Mouse (Mus musculus) midbrain, embryonic 16.5 days (tissue): ENCODE measurements around the gene Dlst. TPM values are rescaled to one million over a fixed set of nuclear protein-coding genes. Genes with fewer than 3 reads are reported as not detected.

Experiments
- ATAC-seq: fragments of 200-750 bp; cut with Nextera tagmentation; 2 replicates; pipeline ENCODE4 v1.8.0; 2017; ENCODE audit warnings: moderate TSS enrichment
- H3K27ac ChIP-seq: fragments of 300-500 bp; sonication (generic); 2 replicates; pipeline ENCODE4 v1.5.1; 2014; ENCODE audit warnings: mild to moderate bottlenecking, low read length, mixed read lengths
- H3K27me3 ChIP-seq: fragments of 300-500 bp; sonication (generic); 2 replicates; pipeline ENCODE4 v1.6.1; 2014; ENCODE audit warnings: low read depth, low read length, mixed read lengths; ENCODE audit not compliant: control insufficient read depth, insufficient read depth
- H3K36me3 ChIP-seq: fragments of 300-500 bp; sonication (generic); 2 replicates; pipeline ENCODE4 v1.6.1; 2014; ENCODE audit warnings: mild to moderate bottlenecking, low read length, moderate library complexity, mixed read lengths; ENCODE audit not compliant: control insufficient read depth, insufficient read depth
- H3K4me1 ChIP-seq: fragments of 300-500 bp; sonication (generic); 2 replicates; pipeline ENCODE4 v1.6.1; 2014; ENCODE audit warnings: mild to moderate bottlenecking, low read length, mixed read lengths; ENCODE audit not compliant: control insufficient read depth, insufficient read depth
- H3K4me2 ChIP-seq: fragments of 300-500 bp; sonication (generic); 2 replicates; pipeline ENCODE4 v1.6.1; 2014; ENCODE audit warnings: mild to moderate bottlenecking, low read length, mixed read lengths
- H3K4me3 ChIP-seq: fragments of 300-500 bp; sonication (generic); 2 replicates; pipeline ENCODE4 v1.5.1; 2014; ENCODE audit warnings: low read depth, mild to moderate bottlenecking, low read length, moderate library complexity, mixed read lengths
- H3K9ac ChIP-seq: fragments of 300-500 bp; sonication (generic); 2 replicates; pipeline ENCODE4 v1.6.1; 2014; ENCODE audit warnings: low read depth, low read length, mixed read lengths
- H3K9me3 ChIP-seq: fragments of 300-500 bp; sonication (generic); replicated peaks from 2 replicates; pipeline ENCODE4 v1.6.1; 2014; ENCODE audit warnings: mild to moderate bottlenecking, low read length, mixed read lengths; ENCODE audit not compliant: control insufficient read depth, poor library complexity, severe bottlenecking
- WGBS: fragments of 180-500 bp; shearing (Covaris S2); extraction: QIAGEN DNeasy Blood & Tissue Kit; methylation state at CpG from one replicate; pipeline ENCODE4 v1.1.7; 2014; 5-methylcytosine and 5-hydroxymethylcytosine counted together
- polyA plus RNA-seq: library from polyadenylated mRNA; unstranded; fragments of >200 nt; fragmentation: Nextera tagmentation; extraction: Ambion mirVana; gene quantifications from 2 replicates; pipeline ENCODE4 v1.2.1, GENCODE M21; 2015

Dlst gene
- polyA plus RNA-seq, 1 experiment from 2014 or later = 104 TPM

DNA sequence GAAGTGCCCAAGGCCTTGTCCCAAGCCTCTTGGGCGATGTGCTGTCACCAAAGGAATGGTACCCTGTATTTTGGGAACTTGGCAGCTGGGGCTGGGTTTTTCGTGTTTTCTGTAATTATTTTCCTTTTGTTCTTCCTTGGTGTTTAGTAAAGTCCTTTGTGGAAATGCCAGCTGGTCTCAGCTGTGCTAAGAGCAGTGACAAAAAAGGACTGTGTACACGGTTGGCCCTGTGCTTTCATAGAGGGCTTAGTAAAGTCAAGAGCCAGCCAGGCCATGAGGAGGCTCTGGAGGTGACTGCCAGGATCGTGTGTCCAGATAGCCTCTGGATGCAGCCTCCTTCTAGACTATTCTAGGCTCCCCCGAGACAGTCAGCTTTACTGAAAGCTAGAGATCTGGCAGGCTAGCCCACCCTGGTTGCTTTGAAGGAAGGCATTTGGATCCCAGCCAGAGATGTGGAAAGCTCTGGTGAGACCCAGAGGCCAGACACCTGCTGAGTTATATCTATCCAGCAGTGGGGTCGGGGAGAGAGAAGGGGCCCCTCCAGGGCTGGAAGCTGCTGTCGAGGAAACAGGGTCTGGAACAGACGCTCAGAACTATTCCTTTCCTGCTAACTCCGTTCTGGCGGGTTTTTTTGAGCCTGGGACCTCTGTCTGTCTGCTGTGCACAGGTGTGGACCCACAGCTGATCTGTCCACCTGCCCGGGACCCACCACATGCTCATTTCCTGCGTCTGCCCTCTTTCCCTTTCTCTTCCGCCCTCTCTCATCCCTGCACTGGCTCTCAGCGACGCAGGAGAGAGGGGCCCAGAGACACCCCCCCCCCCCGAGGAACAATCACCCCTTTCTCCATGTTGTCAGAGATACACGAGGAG lies 71.1 kb downstream of the Dlst start:
- ATAC-seq = no peak
- 28% methylated on average over 17 of the region's 17 CpGs for WGBS
- Histone ChIP-seq H3K4me1 (peaks cover 15% of the 10 kb centered on the region; the same call in 1 of the 2 replicates), H3K9me3 (no peaks in the 10 kb centered on the region), H3K36me3 (no peaks in the 10 kb centered on the region), H3K4me3 (no peak overlapping the region), H3K27ac (no peak overlapping the region), H3K27me3 (peaks cover 2% of the 10 kb centered on the region; the same call in 1 of the 2 replicates), H3K4me2 (no peak overlapping the region), H3K9ac (no peak overlapping the region)

DNA sequence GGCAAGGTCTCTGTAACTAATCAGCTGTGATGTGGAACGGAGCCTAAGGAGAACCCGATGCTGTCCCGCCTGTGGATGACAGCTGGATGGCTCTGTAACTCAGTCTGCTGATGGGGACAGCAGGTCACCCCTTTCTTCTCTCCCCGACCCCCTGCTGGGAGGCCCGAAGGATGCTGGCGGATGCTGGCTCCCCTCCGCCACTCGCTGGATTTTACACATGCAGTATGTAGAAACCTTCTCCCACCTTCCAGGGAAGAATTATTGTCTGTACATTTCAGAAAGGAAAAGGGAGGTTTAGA lies 71.7 kb downstream of the Dlst start:
- WGBS = 6% methylated on average over 8 of the region's 8 CpGs
- Histone ChIP-seq H3K4me2 (no peak overlapping the region), H3K27me3 (peaks cover 2% of the 10 kb centered on the region; the same call in 1 of the 2 replicates), H3K4me1 (peaks cover 12% of the 10 kb centered on the region; the same call in 1 of the 2 replicates), H3K36me3 (no peaks in the 10 kb centered on the region), H3K4me3 (no peak overlapping the region), H3K27ac (no peak overlapping the region), H3K9me3 (no peaks in the 10 kb centered on the region), H3K9ac (no peak overlapping the region)
- no peak for ATAC-seq

DNA sequence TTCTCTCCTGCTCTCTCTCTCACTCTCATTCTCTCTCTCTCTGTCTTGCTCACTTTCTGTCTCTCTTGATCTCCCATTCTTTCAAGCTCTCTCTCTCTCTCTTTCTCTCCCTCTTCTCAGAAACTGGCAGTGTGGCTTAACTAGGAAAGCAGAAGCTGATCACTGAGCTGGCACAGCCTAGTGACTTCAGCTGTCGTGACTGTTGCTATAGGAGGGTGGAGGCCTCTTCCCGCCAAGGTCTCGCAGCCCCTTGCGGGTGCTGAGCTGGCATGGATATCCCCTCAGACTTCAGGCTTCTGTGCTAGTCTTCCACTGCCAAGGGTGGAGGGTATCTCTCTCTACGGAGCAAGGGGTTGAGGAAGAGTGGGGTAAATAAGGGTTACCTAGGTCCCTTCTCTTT lies 72.3 kb downstream of the Dlst start:
- H3K27ac ChIP-seq = no peak overlapping the region
- H3K4me1 ChIP-seq = peaks cover 12% of the 10 kb centered on the region; the same call in 1 of the 2 replicates
- H3K4me3 ChIP-seq = no peak overlapping the region
- peaks cover 2% of the 10 kb centered on the region; the same call in 1 of the 2 replicates for H3K27me3 ChIP-seq
- WGBS = 52% methylated on average over 5 of the region's 5 CpGs
- H3K9me3 ChIP-seq = no peaks in the 10 kb centered on the region
- H3K4me2 ChIP-seq = no peak overlapping the region
- no peak overlapping the region for H3K9ac ChIP-seq
- no peak for ATAC-seq
- H3K36me3 ChIP-seq = no peaks in the 10 kb centered on the region

DNA sequence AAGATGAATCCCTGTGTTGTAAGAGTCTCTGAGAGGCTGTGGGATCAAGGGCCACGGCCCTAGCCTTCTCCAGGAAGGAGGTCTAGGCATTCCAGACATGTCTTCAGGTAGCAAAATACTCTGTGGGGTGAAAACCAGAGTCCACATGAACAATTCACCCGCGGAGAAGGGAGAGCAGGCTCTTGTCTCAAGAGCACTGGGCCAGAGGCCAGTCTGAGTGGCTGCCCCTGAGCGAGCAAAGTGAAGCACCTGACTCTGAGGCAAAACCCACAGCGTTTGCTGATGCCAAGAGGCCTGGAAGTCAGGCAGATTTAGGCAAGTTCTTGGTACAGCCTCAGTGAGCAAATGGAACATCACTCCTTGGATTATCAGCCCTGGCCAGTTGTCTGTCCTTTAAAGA lies 73.5 kb downstream of the Dlst start:
- no peaks in the 10 kb centered on the region for H3K9me3 ChIP-seq

More for the DNA sequence above, 73.5 kb downstream of the Dlst start:
- Histone ChIP-seq H3K27ac (no peak overlapping the region), H3K4me1 (peaks cover 12% of the 10 kb centered on the region; the same call in 1 of the 2 replicates), H3K4me3 (no peak overlapping the region), H3K36me3 (no peaks in the 10 kb centered on the region), H3K4me2 (no peak overlapping the region), H3K9ac (no peak overlapping the region), H3K27me3 (peaks cover 2% of the 10 kb centered on the region; the same call in 1 of the 2 replicates)
- ATAC-seq = no peak
- WGBS = 75% methylated on average over 5 of the region's 5 CpGs

Other genes with a start within 250 kb of the Dlst start
- 0.11 TPM in 1 of 2 replicates, not detected in the other for gene Ltbp2, start 234.3 kb upstream of the Dlst start, polyA plus RNA-seq
- gene Fcf1, start 139.9 kb upstream of the Dlst start, polyA plus RNA-seq = 75.7 and 82.0 TPM in 2 replicates
- 37.9 and 38.4 TPM in 2 replicates for gene Arel1, start 139.9 kb upstream of the Dlst start, polyA plus RNA-seq
- 30.3 and 32.1 TPM in 2 replicates for gene Ylpm1, start 114.5 kb upstream of the Dlst start, polyA plus RNA-seq
- 1.2 and 1.9 TPM in 2 replicates for gene Prox2, start 74 bp upstream of the Dlst start, polyA plus RNA-seq
- 39.3 and 43.3 TPM in 2 replicates for gene Rps6kl1, start 40.4 kb downstream of the Dlst start, polyA plus RNA-seq
- gene Pgf, start 67.0 kb downstream of the Dlst start, polyA plus RNA-seq = 8.0 and 9.0 TPM in 2 replicates
- 72.5 and 75.2 TPM in 2 replicates for gene Eif2b2, start 108.6 kb downstream of the Dlst start, polyA plus RNA-seq
- gene Mlh3, start 159.8 kb downstream of the Dlst start, polyA plus RNA-seq = 9.0 and 9.1 TPM in 2 replicates
- 48.4 and 50.2 TPM in 2 replicates for gene Acyp1, start 177.6 kb downstream of the Dlst start, polyA plus RNA-seq
- gene Zc2hc1c, start 177.8 kb downstream of the Dlst start, polyA plus RNA-seq = 2.2 and 2.4 TPM in 2 replicates
- 9.1 and 10.2 TPM in 2 replicates for gene Nek9, start 228.5 kb downstream of the Dlst start, polyA plus RNA-seq